Mouse (Mus musculus): ENCODE measurements around the gene Rgs6. TPM values are rescaled to one million over a fixed set of nuclear protein-coding genes. Genes with fewer than 3 reads are reported as not detected.

Gene Rgs6
- total RNA-seq, 1 experiment from 2014 or later: not detected

- no peak for ATAC-seq (ENCODE audit: extremely low read depth, insufficient number of reproducible peaks, low FRiP score, poor library complexity, severe bottlenecking)
Observed at GRCm38 (mm10) chr12:82922856-82923506, 334.9 kb downstream of the Rgs6 start.

GRCm38 (mm10) chr12:82932706-82933461 is 344.8 kb downstream of the Rgs6 start:
- no peak for ATAC-seq (ENCODE audit: extremely low read depth, insufficient number of reproducible peaks, low FRiP score, poor library complexity, severe bottlenecking)

- no peak for ATAC-seq (ENCODE audit: extremely low read depth, insufficient number of reproducible peaks, low FRiP score, poor library complexity, severe bottlenecking)
Observed at GRCm38 (mm10) chr12:82935121-82935762, 347.1 kb downstream of the Rgs6 start.

GRCm38 (mm10) chr12:82935767-82936166 is 347.7 kb downstream of the Rgs6 start:
- ATAC-seq (ENCODE audit: extremely low read depth, insufficient number of reproducible peaks, low FRiP score, poor library complexity, severe bottlenecking): no peak

- no peak for ATAC-seq (ENCODE audit: extremely low read depth, insufficient number of reproducible peaks, low FRiP score, poor library complexity, severe bottlenecking)
Observed at GRCm38 (mm10) chr12:82940461-82940860, 352.4 kb downstream of the Rgs6 start.

GRCm38 (mm10) chr12:82946507-82946906 is 358.4 kb downstream of the Rgs6 start:
- ATAC-seq (ENCODE audit: extremely low read depth, insufficient number of reproducible peaks, low FRiP score, poor library complexity, severe bottlenecking): no peak

GRCm38 (mm10) chr12:82961111-82961510 is 373.0 kb downstream of the Rgs6 start:
- no peak for ATAC-seq (ENCODE audit: extremely low read depth, insufficient number of reproducible peaks, low FRiP score, poor library complexity, severe bottlenecking)

GRCm38 (mm10) chr12:82961852-82962251 is 373.8 kb downstream of the Rgs6 start:
- no peak for ATAC-seq (ENCODE audit: extremely low read depth, insufficient number of reproducible peaks, low FRiP score, poor library complexity, severe bottlenecking)

GRCm38 (mm10) chr12:82970521-82971105 is 382.5 kb downstream of the Rgs6 start:
- ATAC-seq (ENCODE audit: extremely low read depth, insufficient number of reproducible peaks, low FRiP score, poor library complexity, severe bottlenecking): no peak

- no peak for ATAC-seq (ENCODE audit: extremely low read depth, insufficient number of reproducible peaks, low FRiP score, poor library complexity, severe bottlenecking)
Observed at GRCm38 (mm10) chr12:82971176-82971575, 383.1 kb downstream of the Rgs6 start.

- ATAC-seq (ENCODE audit: extremely low read depth, insufficient number of reproducible peaks, low FRiP score, poor library complexity, severe bottlenecking): no peak
Observed at GRCm38 (mm10) chr12:82972661-82973060, 384.6 kb downstream of the Rgs6 start.

GRCm38 (mm10) chr12:82973771-82974170 is 385.7 kb downstream of the Rgs6 start:
- no peak for ATAC-seq (ENCODE audit: extremely low read depth, insufficient number of reproducible peaks, low FRiP score, poor library complexity, severe bottlenecking)

- ATAC-seq (ENCODE audit: extremely low read depth, insufficient number of reproducible peaks, low FRiP score, poor library complexity, severe bottlenecking): no peak
Observed at GRCm38 (mm10) chr12:82978275-82978674, 390.2 kb downstream of the Rgs6 start.

GRCm38 (mm10) chr12:82982716-82983115 is 394.6 kb downstream of the Rgs6 start:
- no peak for ATAC-seq (ENCODE audit: extremely low read depth, insufficient number of reproducible peaks, low FRiP score, poor library complexity, severe bottlenecking)

- no peak for ATAC-seq (ENCODE audit: extremely low read depth, insufficient number of reproducible peaks, low FRiP score, poor library complexity, severe bottlenecking)
Observed at GRCm38 (mm10) chr12:82985300-82985699, 397.2 kb downstream of the Rgs6 start.

- ATAC-seq (ENCODE audit: extremely low read depth, insufficient number of reproducible peaks, low FRiP score, poor library complexity, severe bottlenecking): no peak
Observed at GRCm38 (mm10) chr12:82987661-82988060, 399.6 kb downstream of the Rgs6 start.

- ATAC-seq (ENCODE audit: extremely low read depth, insufficient number of reproducible peaks, low FRiP score, poor library complexity, severe bottlenecking): no peak
Observed at GRCm38 (mm10) chr12:82993905-82994304, 405.8 kb downstream of the Rgs6 start.

- no peak for ATAC-seq (ENCODE audit: extremely low read depth, insufficient number of reproducible peaks, low FRiP score, poor library complexity, severe bottlenecking)
Observed at GRCm38 (mm10) chr12:82996775-82997174, 408.7 kb downstream of the Rgs6 start.

- no peak for ATAC-seq (ENCODE audit: extremely low read depth, insufficient number of reproducible peaks, low FRiP score, poor library complexity, severe bottlenecking)
Observed at GRCm38 (mm10) chr12:82998682-82999332, 410.7 kb downstream of the Rgs6 start.
